Mouse (Mus musculus) lung, embryonic 16.5 days (tissue): ENCODE data around the gene BC005624. TPM values are rescaled to one million over a fixed set of nuclear protein-coding genes. Genes with fewer than 3 reads are reported as not detected.
"Not testable (repeated sequence)": the region's sequence is repeated elsewhere in the genome, so short reads cannot be mapped to it uniquely, and the experiment has no call there.

ENCODE experiments used
- ATAC-seq: fragments of 200-750 bp; cut with Nextera tagmentation; 2 replicates; pipeline ENCODE4 v1.8.0; 2017; ENCODE audit warnings: low read depth, mild to moderate bottlenecking, moderate library complexity
- H3K27ac ChIP-seq: fragments of 300-500 bp; sonication (generic); 2 replicates; pipeline ENCODE4 v1.5.1; 2014; ENCODE audit warnings: mild to moderate bottlenecking, control low read depth, low read length
- H3K27me3 ChIP-seq: fragments of 300-500 bp; sonication (generic); 2 replicates; pipeline ENCODE4 v1.6.1; 2014; ENCODE audit warnings: low read depth, low read length, mixed read lengths; ENCODE audit not compliant: control insufficient read depth, insufficient read depth
- H3K36me3 ChIP-seq: fragments of 300-500 bp; sonication (generic); 2 replicates; pipeline ENCODE4 v1.6.1; 2014; ENCODE audit warnings: low read length; ENCODE audit not compliant: control insufficient read depth, insufficient read depth
- H3K4me1 ChIP-seq: fragments of 300-500 bp; sonication (generic); replicated peaks from 2 replicates; pipeline ENCODE4 v1.6.1; 2014; ENCODE audit warnings: low read length, mixed read lengths; ENCODE audit not compliant: control insufficient read depth, insufficient read depth
- H3K4me2 ChIP-seq: fragments of 300-500 bp; sonication (generic); 2 replicates; pipeline ENCODE4 v1.6.1; 2014; ENCODE audit warnings: low read depth, low read length, control low read depth
- H3K4me3 ChIP-seq: fragments of 300-500 bp; sonication (generic); 2 replicates; pipeline ENCODE4 v1.5.1; 2014; ENCODE audit warnings: mild to moderate bottlenecking, low read length, control low read depth
- H3K9ac ChIP-seq: fragments of 300-500 bp; sonication (generic); 2 replicates; pipeline ENCODE4 v1.6.1; 2014; ENCODE audit warnings: low read length, control low read depth
- H3K9me3 ChIP-seq: fragments of 300-500 bp; sonication (generic); 2 replicates; pipeline ENCODE4 v1.6.1; 2016; ENCODE audit warnings: low read length; ENCODE audit not compliant: control insufficient read depth
- WGBS: fragments of 180-500 bp; shearing (Covaris S2); extraction: QIAGEN DNeasy Blood & Tissue Kit; methylation state at CpG from one replicate; pipeline ENCODE4 v1.1.7; 2014; 5-methylcytosine and 5-hydroxymethylcytosine counted together
- polyA plus RNA-seq: library from polyadenylated mRNA; unstranded; fragments of >200 nt; fragmentation: Nextera tagmentation; extraction: Ambion mirVana; gene quantifications from 2 replicates; pipeline ENCODE4 v1.2.1, GENCODE M21; 2015

The BC005624 gene
- polyA plus RNA-seq, 1 experiment from 2014 or later: 58.9 TPM

- peaks cover 17% of the 10 kb centered on the region for H3K4me1 ChIP-seq
- 83% methylated on average over 4 of the region's 4 CpGs for WGBS
These were observed 24.5 kb downstream of the BC005624 start for GRCm38 (mm10) chr2:30957511-30957910.

GRCm38 (mm10) chr2:30954797-30955196 lies 27.2 kb downstream of the BC005624 start:
- peak overlapping the region; percentile 86; the same call in 1 of the 2 replicates for H3K4me2 ChIP-seq
- no peak overlapping the region for H3K4me3 ChIP-seq

More at GRCm38 (mm10) chr2:30957511-30957910, 24.5 kb downstream of the BC005624 start:
- H3K9me3 ChIP-seq: no peaks in the 10 kb centered on the region
- H3K36me3 ChIP-seq: peaks cover 53% of the 10 kb centered on the region
- no peak overlapping the region for H3K4me3 ChIP-seq
- no peak overlapping the region for H3K9ac ChIP-seq
- ATAC-seq: no peak
- no peak overlapping the region for H3K27ac ChIP-seq
- no peaks in the 10 kb centered on the region for H3K27me3 ChIP-seq
- no peak overlapping the region for H3K4me2 ChIP-seq

DNA sequence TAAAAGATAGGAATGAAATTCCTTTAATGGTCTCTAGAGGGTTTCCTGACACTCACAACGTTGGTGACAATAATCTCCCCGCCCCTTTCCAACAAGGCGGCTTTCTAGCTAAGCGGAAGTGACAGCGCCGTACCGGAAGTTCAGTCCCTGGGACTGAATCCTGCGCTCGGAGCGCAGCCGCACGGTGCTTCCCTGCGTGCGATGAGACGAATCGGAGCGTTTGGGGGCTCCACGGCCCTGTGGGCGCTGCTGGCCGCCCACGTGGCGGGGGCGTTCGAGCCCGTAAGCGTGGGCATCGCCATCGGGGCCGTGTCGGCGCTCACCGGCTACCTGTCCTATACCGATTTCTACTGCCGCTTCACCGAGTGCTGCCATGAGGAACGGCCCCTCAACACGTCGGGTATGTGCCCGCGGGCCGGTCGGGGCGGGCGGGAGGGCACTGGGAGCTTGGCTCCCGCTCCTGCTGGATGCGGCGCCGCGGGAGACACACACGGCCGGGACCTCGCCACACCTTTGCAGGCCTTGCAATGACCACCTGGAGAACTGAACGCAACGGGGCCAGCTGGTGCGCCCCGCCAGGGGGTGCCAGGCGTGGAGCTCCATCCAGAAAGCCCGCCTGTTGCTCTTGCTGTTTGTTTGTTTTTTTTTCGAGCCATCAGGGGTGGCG lies 29.0 kb downstream of the BC005624 start, which contains the start of gene Tor1b:
Gene Tor1b, plus strand, starts transcription at position 136 of the 667 bp plus-strand sequence.
- Histone ChIP-seq H3K4me1 (peaks cover 17% of the 10 kb centered on the region), H3K36me3 (peaks cover 21% of the 10 kb centered on the region), H3K9ac (peak within 1 kb of the TSS; percentile 92), H3K4me3 (peak within 1 kb of the TSS; percentile 87), H3K27ac (peak within 1 kb of the TSS; percentile 89), H3K27me3 (no peaks in the 10 kb centered on the region), H3K9me3 (no peaks in the 10 kb centered on the region), H3K4me2 (peak within 1 kb of the TSS; percentile 86)
- WGBS: under 1% methylated on average over 60 of the region's 60 CpGs
- ATAC-seq: peak; percentile 94

More at GRCm38 (mm10) chr2:30954797-30955196, 27.2 kb downstream of the BC005624 start:
- ATAC-seq: no peak
- H3K4me1 ChIP-seq: peaks cover 17% of the 10 kb centered on the region
- 52% methylated on average over 6 of the region's 6 CpGs for WGBS
- 0 out of 2 replicates have a peak overlapping the region, but pooled peaks have one; percentile 1 for H3K9ac ChIP-seq
- H3K36me3 ChIP-seq: peaks cover 38% of the 10 kb centered on the region
- H3K27ac ChIP-seq: no peak overlapping the region
- H3K27me3 ChIP-seq: no peaks in the 10 kb centered on the region
- no peaks in the 10 kb centered on the region for H3K9me3 ChIP-seq

DNA sequence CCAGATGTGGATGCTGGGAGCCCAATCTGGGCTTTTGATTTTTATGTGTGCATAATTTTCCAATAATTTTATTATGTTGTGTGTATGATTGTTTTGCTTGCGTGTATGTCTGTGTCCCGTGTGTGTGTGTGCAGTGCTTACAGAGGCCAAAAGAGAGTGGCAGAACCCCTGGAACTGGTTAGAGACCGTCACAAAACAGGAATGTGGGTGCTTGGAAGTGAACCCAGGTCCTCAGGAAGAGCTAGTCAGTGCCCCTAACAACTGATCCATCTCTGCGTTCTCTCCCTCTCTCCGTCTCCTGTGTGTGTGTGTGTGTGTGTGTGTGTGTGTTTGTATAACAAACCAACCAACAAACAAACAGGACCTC lies 29.6 kb downstream of the BC005624 start:
- no peak for ATAC-seq
- peak overlapping the region; percentile 15; the same call in 1 of the 2 replicates for H3K27ac ChIP-seq

GRCm38 (mm10) chr2:30942603-30943011 lies 39.4 kb downstream of the BC005624 start:
- Histone ChIP-seq H3K9me3 (no peaks in the 10 kb centered on the region), H3K27ac (no peak overlapping the region), H3K4me1 (no peaks in the 10 kb centered on the region; the same call in 1 of the 2 replicates), H3K4me3 (peak overlapping the region; percentile 52), H3K27me3 (no peaks in the 10 kb centered on the region; the same call in 1 of the 2 replicates), H3K4me2 (peak overlapping the region; percentile 65), H3K36me3 (no peaks in the 10 kb centered on the region), H3K9ac (peak overlapping the region; percentile 55; the same call in 1 of the 2 replicates)
- ATAC-seq: peak; percentile 81
- 21% methylated on average over 16 of the region's 16 CpGs for WGBS

More for the DNA sequence above, 29.6 kb downstream of the BC005624 start:
- H3K9me3 ChIP-seq: no peaks in the 10 kb centered on the region
- WGBS: 18% methylated on average over 5 of the region's 5 CpGs
- no peaks in the 10 kb centered on the region for H3K27me3 ChIP-seq
- H3K36me3 ChIP-seq: peaks cover 16% of the 10 kb centered on the region
- peak overlapping the region; percentile 86 for H3K4me2 ChIP-seq
- peaks cover 17% of the 10 kb centered on the region for H3K4me1 ChIP-seq
- peak overlapping the region; percentile 92; the same call in 1 of the 2 replicates for H3K9ac ChIP-seq
- peak overlapping the region; percentile 87 for H3K4me3 ChIP-seq

DNA sequence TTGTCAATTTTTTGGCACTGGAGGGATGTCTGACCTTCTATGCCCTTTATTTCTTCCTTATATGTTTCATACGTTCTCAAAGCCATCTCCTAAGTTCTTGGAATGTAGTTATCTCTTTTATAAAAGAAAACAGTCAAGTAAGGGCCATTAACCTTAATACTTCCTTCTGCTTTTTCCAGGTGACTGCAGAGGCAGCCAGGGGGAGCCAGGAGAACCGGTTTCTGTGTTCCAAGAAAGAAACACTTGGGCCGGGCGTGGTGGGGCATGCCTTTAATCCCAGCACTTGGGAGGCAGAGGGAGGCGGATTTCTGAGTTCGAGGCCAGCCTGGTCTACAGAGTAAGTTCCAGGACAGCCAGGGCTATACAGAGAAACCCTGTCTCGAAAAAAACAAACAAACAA lies 39.9 kb downstream of the BC005624 start:
- not testable (repeated sequence) for H3K27ac ChIP-seq, H3K4me3 ChIP-seq

DNA sequence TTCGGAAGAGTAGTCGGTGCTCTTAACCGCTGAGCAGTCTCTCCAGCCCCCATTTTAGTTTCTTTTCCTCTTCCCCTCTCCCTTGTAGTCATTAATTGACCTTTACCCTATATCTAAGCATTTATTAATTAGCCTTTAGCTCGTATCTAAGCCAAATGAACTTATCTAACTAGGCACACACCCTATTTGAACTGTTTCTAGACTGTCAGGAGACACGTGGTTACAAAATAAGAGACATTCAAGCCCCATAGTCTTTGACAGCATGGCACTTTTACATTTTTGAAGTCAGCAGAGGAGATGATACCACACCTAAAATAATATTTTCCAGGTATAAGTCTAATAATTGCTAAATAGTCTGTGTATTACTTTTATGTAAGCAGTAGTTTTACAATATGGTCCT lies 40.4 kb downstream of the BC005624 start:
- Histone ChIP-seq H3K4me2 (no peak overlapping the region), H3K27ac (no peak overlapping the region), H3K4me3 (no peak overlapping the region), H3K27me3 (no peaks in the 10 kb centered on the region), H3K4me1 (no peaks in the 10 kb centered on the region; the same call in 1 of the 2 replicates), H3K9ac (no peak overlapping the region), H3K9me3 (no peaks in the 10 kb centered on the region), H3K36me3 (no peaks in the 10 kb centered on the region)
- ATAC-seq: no peak
- WGBS: 83% methylated on average over 5 of the region's 5 CpGs

More for the DNA sequence above, 39.9 kb downstream of the BC005624 start:
- not testable (repeated sequence) for H3K36me3 ChIP-seq, H3K9ac ChIP-seq, H3K4me1 ChIP-seq, ATAC-seq, H3K9me3 ChIP-seq, H3K27me3 ChIP-seq
- H3K4me2 ChIP-seq: peak overlapping the region; percentile 65; the same call in 1 of the 2 replicates
- WGBS: 35% methylated on average over 7 of the region's 7 CpGs

- H3K27ac ChIP-seq: no peak overlapping the region
- H3K4me3 ChIP-seq: no peak overlapping the region
- H3K9me3 ChIP-seq: no peaks in the 10 kb centered on the region
- WGBS: 29% methylated on average over 4 of the region's 4 CpGs
- no peak for ATAC-seq
- H3K27me3 ChIP-seq: no peaks in the 10 kb centered on the region
- H3K4me1 ChIP-seq: no peaks in the 10 kb centered on the region; the same call in 1 of the 2 replicates
- H3K36me3 ChIP-seq: no peaks in the 10 kb centered on the region
- H3K4me2 ChIP-seq: no peak overlapping the region
- H3K9ac ChIP-seq: no peak overlapping the region
These were observed 43.4 kb downstream of the BC005624 start for GRCm38 (mm10) chr2:30938574-30938991.

DNA sequence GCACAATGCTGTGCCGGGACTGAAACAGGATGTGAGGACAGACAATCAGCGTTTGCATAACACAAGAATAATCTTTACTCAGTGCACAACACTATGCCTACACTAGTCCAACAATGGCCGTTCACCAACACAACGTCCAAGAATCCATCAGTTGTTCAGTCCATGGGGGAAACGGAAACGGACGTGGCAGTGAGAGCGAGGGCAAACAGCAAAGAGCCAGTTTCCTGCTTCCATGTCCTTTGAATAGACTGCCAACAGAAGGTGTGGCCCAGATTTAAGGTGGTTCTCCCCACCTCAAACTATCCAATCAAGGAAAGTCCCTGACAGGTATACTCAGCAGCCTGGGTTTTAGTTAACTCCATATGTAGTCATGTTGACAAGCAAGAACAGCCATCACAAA lies 44.3 kb downstream of the BC005624 start:
- Histone ChIP-seq H3K4me2 (no peak overlapping the region), H3K27ac (no peak overlapping the region), H3K9me3 (no peaks in the 10 kb centered on the region), H3K9ac (no peak overlapping the region), H3K36me3 (no peaks in the 10 kb centered on the region), H3K27me3 (no peaks in the 10 kb centered on the region), H3K4me3 (no peak overlapping the region), H3K4me1 (no peaks in the 10 kb centered on the region; the same call in 1 of the 2 replicates)
- no peak for ATAC-seq
- WGBS: 50% methylated on average over 8 of the region's 8 CpGs
